Mouse (Mus musculus) brain, embryonic 14.5 days (tissue): ENCODE data around the gene Olfr619.

Experiments
- CTCF ChIP-seq: fragments of 200-500 bp; IDR thresholded peaks from 2 replicates; pipeline ENCODE4 v1.5.1; 2012; ENCODE audit warnings: inconsistent platforms, mild to moderate bottlenecking, moderate library complexity, borderline replicate concordance; ENCODE audit not compliant: insufficient read depth, insufficient read length; ENCODE audit errors: extremely low read depth
- POLR2A ChIP-seq: fragments of 200-500 bp; IDR thresholded peaks from 2 replicates; pipeline ENCODE4 v1.6.1; 2012; ENCODE audit warnings: mild to moderate bottlenecking, inconsistent platforms, borderline replicate concordance; ENCODE audit not compliant: poor library complexity, insufficient read depth, insufficient read length, severe bottlenecking; ENCODE audit errors: extremely low read depth

DNA sequence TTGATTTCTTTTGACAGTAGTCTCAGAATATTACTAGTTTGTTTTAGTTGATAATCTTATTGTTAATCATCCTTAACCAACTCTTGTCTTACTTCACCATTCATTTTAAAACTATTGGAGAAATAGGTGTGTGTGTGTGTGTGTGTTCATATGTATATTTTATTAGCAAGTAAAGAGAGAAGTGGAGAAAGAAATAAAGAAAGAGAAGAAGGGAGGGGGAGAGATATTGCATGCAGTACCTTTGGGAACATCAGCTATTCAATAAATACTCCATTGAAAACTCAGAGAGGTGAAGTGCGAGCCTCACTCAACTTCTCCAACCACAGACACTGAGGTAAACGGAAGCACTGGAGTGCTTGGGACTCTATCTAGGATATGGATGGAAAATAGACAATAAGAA, 44.6 kb upstream of the Olfr619 start, which contains the start of gene Olfr615:
- no peak for TF ChIP-seq CTCF
- no peak for TF ChIP-seq POLR2A
